Mouse (Mus musculus) liver, postnatal 0 days (tissue): ENCODE results near the gene Sv2b.

Experiments used
- CTCF ChIP-seq: sonication (generic); IDR thresholded peaks from 2 replicates; pipeline ENCODE4 v1.5.1; 2016; ENCODE audit warnings: antibody characterized with exemption, low read depth
- EP300 ChIP-seq: IDR thresholded peaks from 2 replicates; pipeline ENCODE4 v1.6.1; 2016; ENCODE audit warnings: antibody characterized with exemption, low read depth, mild to moderate bottlenecking

GRCm38 (mm10) chr7:75139306-75139705 is 169.8 kb downstream of the Sv2b start:
- TF ChIP-seq CTCF (no peak), EP300 (no peak)
